17 mouse cellular contexts compared by ENCODE assay signal in the genomic region with DNA sequence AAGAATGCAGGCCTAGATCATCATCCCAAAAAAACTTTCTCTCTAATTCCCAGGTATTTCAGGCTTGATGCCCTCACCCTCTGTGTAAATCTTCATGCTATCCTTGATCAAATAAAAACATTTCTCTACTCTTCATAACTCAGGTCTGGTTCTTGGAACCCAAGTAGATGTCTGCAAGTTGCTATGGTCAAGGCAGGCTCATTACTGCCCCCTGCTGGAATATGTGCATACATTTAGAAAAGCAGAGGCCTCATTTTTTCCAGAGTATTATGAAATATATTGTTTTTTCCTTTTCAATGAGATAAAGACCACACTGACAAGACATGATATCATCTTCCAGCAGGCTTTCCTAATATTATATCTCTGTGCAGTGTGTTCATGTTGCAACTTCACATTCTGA. TPM values are rescaled to one million over a fixed set of nuclear protein-coding genes. Genes with fewer than 3 reads are reported as not detected.
A peak's percentile ranks its signal among the peaks of the same experiment; 100 is the strongest.
DNase-seq lines count a peak whose midpoint lies in the region; ATAC-seq and TF ChIP-seq lines count a peak whose summit lies in the region.
"Had no signal": no experiment of that assay in that cellular context is flagged by ENCODE, and none has a peak within 500 bp of the region (broad histone marks: within the 10 kb centered on the region; RNA-seq: fewer than 3 reads in every experiment).

No protein-coding gene starts in this region.

- no peaks in the 10 kb centered on the region for H3K4me1 ChIP-seq in forebrain, postnatal 0 days (ENCODE audit: insufficient read depth)
- H3K4me1 ChIP-seq in forebrain, embryonic 10.5 days = no peaks in the 10 kb centered on the region
- H3K4me1 ChIP-seq in liver, adult 2 months (ENCODE audit: control insufficient read depth, insufficient read depth, low read length) = no peaks in the 10 kb centered on the region
- H3K4me1 ChIP-seq in forebrain, embryonic 12.5 days = no peaks in the 10 kb centered on the region; the same call in 1 of the 2 replicates
- no peaks in the 10 kb centered on the region for H3K4me1 ChIP-seq in forebrain, embryonic 16.5 days (replicated peaks; ENCODE audit: control insufficient read depth, insufficient read depth, low read length)
- H3K4me1 ChIP-seq: limb, embryonic 15.5 days; midbrain, embryonic 12.5 days had no signal

- H3K9me3 ChIP-seq in forebrain, postnatal 0 days (ENCODE audit: low read length) = no peaks in the 10 kb centered on the region
- no peaks in the 10 kb centered on the region for H3K9me3 ChIP-seq in forebrain, embryonic 10.5 days
- no peaks in the 10 kb centered on the region for H3K9me3 ChIP-seq in forebrain, embryonic 12.5 days
- no peaks in the 10 kb centered on the region for H3K9me3 ChIP-seq in forebrain, embryonic 16.5 days (ENCODE audit: control insufficient read depth, low read length)
- H3K9me3 ChIP-seq: limb, embryonic 15.5 days; midbrain, embryonic 12.5 days had no signal

- no peak overlapping the region for H3K4me3 ChIP-seq in forebrain, postnatal 0 days (ENCODE audit: low read depth, low read length)
- H3K4me3 ChIP-seq in forebrain, embryonic 10.5 days = no peak overlapping the region
- H3K4me3 ChIP-seq in liver, adult 2 months (ENCODE audit: insufficient read depth, low read depth, low read length) = no peak overlapping the region
- H3K4me3 ChIP-seq in forebrain, embryonic 12.5 days (replicated peaks) = no peak overlapping the region
- no peak overlapping the region for H3K4me3 ChIP-seq in forebrain, embryonic 16.5 days (replicated peaks; ENCODE audit: low read length)
- H3K4me3 ChIP-seq: limb, embryonic 15.5 days; midbrain, embryonic 12.5 days had no signal

- no peak for DNase-seq in forebrain, postnatal 0 days
- no peak for DNase-seq in forebrain, embryonic 10.5 days (ENCODE audit: extremely low spot score, low spot score)
- peak; percentile 23 for DNase-seq in liver, adult 2 months (ENCODE audit: extremely low read depth, low read depth, low spot score)
- DNase-seq in liver (no peak), ES-CJ7 (ENCODE audit: low read depth, low spot score) (peak; percentile 26)
- no peak for DNase-seq in brain, embryonic 14.5 days (ENCODE audit: low read depth)
- DNase-seq: cerebellum, postnatal 36 days; heart, postnatal 4 days had no signal

- no peak overlapping the region for H3K27ac ChIP-seq in forebrain, postnatal 0 days (ENCODE audit: low read depth, low read length)
- H3K27ac ChIP-seq in forebrain, embryonic 10.5 days = no peak overlapping the region
- H3K27ac ChIP-seq in liver, adult 2 months (replicated peaks; ENCODE audit: insufficient read depth, low read depth, low read length) = no peak overlapping the region
- H3K27ac ChIP-seq in forebrain, embryonic 12.5 days = no peak overlapping the region
- H3K27ac ChIP-seq in forebrain, embryonic 16.5 days (ENCODE audit: low read length) = no peak overlapping the region
- H3K27ac ChIP-seq: limb, embryonic 15.5 days; midbrain, embryonic 12.5 days had no signal

- H3K36me3 ChIP-seq in forebrain, postnatal 0 days (ENCODE audit: insufficient read depth) = no peaks in the 10 kb centered on the region
- no peaks in the 10 kb centered on the region for H3K36me3 ChIP-seq in forebrain, embryonic 10.5 days (replicated peaks)
- no peaks in the 10 kb centered on the region for H3K36me3 ChIP-seq in liver, adult 2 months (ENCODE audit: control insufficient read depth, insufficient read depth, low read length)
- no peaks in the 10 kb centered on the region for H3K36me3 ChIP-seq in forebrain, embryonic 12.5 days (replicated peaks)
- H3K36me3 ChIP-seq in forebrain, embryonic 16.5 days (ENCODE audit: control insufficient read depth, insufficient read depth) = no peaks in the 10 kb centered on the region
- H3K36me3 ChIP-seq: limb, embryonic 15.5 days; midbrain, embryonic 12.5 days had no signal

- H3K4me2 ChIP-seq in forebrain, postnatal 0 days (ENCODE audit: low read depth) = no peak overlapping the region
- H3K4me2 ChIP-seq in forebrain, embryonic 12.5 days = no peak overlapping the region
- no peak overlapping the region for H3K4me2 ChIP-seq in forebrain, embryonic 16.5 days (ENCODE audit: low read length)
- H3K4me2 ChIP-seq: limb, embryonic 15.5 days; midbrain, embryonic 12.5 days had no signal

- no peak overlapping the region for H3K9ac ChIP-seq in forebrain, postnatal 0 days
- no peak overlapping the region for H3K9ac ChIP-seq in liver, adult 2 months (ENCODE audit: low read depth, low read length)
- no peak overlapping the region for H3K9ac ChIP-seq in forebrain, embryonic 12.5 days
- H3K9ac ChIP-seq in forebrain, embryonic 16.5 days (replicated peaks; ENCODE audit: low read depth, low read length) = no peak overlapping the region
- H3K9ac ChIP-seq: limb, embryonic 15.5 days; midbrain, embryonic 12.5 days had no signal

- no peaks in the 10 kb centered on the region for H3K27me3 ChIP-seq in forebrain, postnatal 0 days (ENCODE audit: insufficient read depth, low read length)
- no peaks in the 10 kb centered on the region for H3K27me3 ChIP-seq in forebrain, embryonic 10.5 days (ENCODE audit: poor library complexity, severe bottlenecking)
- no peaks in the 10 kb centered on the region for H3K27me3 ChIP-seq in liver, adult 2 months (ENCODE audit: control insufficient read depth, insufficient read depth, low read length)
- H3K27me3 ChIP-seq in forebrain, embryonic 12.5 days = no peaks in the 10 kb centered on the region
- H3K27me3 ChIP-seq in forebrain, embryonic 16.5 days (replicated peaks; ENCODE audit: control insufficient read depth, insufficient read depth, low read length) = no peaks in the 10 kb centered on the region
- H3K27me3 ChIP-seq: limb, embryonic 15.5 days; midbrain, embryonic 12.5 days had no signal

- H3K79me2 ChIP-seq in liver, adult 2 months (ENCODE audit: control insufficient read depth, insufficient read depth, low read length) = no peaks in the 10 kb centered on the region

- TF ChIP-seq CTCF in forebrain, postnatal 0 days (IDR thresholded peaks at IDR 0.05; ENCODE audit: low read depth) = peak; percentile 35
- no peak for TF ChIP-seq CTCF in liver, adult 2 months (IDR thresholded peaks at IDR 0.05; ENCODE audit: low read depth, low read length)
- TF ChIP-seq CTCF in brain, embryonic 14.5 days (IDR thresholded peaks at IDR 0.05; ENCODE audit: borderline replicate concordance, extremely low read depth, insufficient read depth, insufficient read length) = peak; percentile 31; the same call in 1 of the 2 replicates

- no peak for ATAC-seq in forebrain, postnatal 0 days
- no peak for ATAC-seq in forebrain, embryonic 12.5 days (ENCODE audit: low FRiP score)
- no peak for ATAC-seq in forebrain, embryonic 16.5 days

- no peak for TF ChIP-seq POLR2A in liver, adult 2 months (IDR thresholded peaks at IDR 0.05; ENCODE audit: extremely low read depth, insufficient read depth, low read length)
- TF ChIP-seq POLR2A in brain, embryonic 14.5 days (IDR thresholded peaks at IDR 0.05; ENCODE audit: borderline replicate concordance, extremely low read depth, insufficient read depth, insufficient read length, poor library complexity, severe bottlenecking) = no peak

RNA-seq across cellular contexts. Expression of a gene that starts 19.3 kb away (rescaled TPM):
- not detected in 2 replicates for total RNA-seq in forebrain, postnatal 0 days (2014; rRNA removed)
- not detected in 2 replicates for polyA plus RNA-seq in forebrain, postnatal 0 days (2015; fragmentation: Nextera tagmentation; extraction: Ambion mirVana)
- polyA plus RNA-seq in forebrain, embryonic 10.5 days (2016; fragmentation: Nextera tagmentation; extraction: Ambion mirVana) = not detected in 2 replicates
- total RNA-seq in liver, adult 2 months (2014; rRNA removed) = not detected in 2 replicates
- not detected in 2 replicates for polyA plus RNA-seq in liver, adult 2 months (2012; rRNA removed)
- polyA plus RNA-seq in brain, embryonic 14.5 days (2012; rRNA removed) = not detected in 2 replicates
- polyA plus RNA-seq in forebrain, embryonic 12.5 days (2016; fragmentation: Nextera tagmentation; extraction: Ambion mirVana) = not detected in 2 replicates
- polyA plus RNA-seq in forebrain, embryonic 16.5 days (2015; fragmentation: Nextera tagmentation; extraction: Ambion mirVana) = not detected in 2 replicates
- total RNA-seq: gastrocnemius, postnatal 4 days; heart, postnatal 4 days; layer of hippocampus, postnatal 10 days had no signal
- polyA plus RNA-seq: limb, embryonic 15.5 days; midbrain, embryonic 12.5 days; neural tube, embryonic 14.5 days; small intestine, adult 2 months had no signal

RNA-seq across cellular contexts. Expression of a gene that starts 29.8 kb away (rescaled TPM):
- not detected in 2 replicates for total RNA-seq in forebrain, postnatal 0 days (2014; rRNA removed)
- polyA plus RNA-seq in forebrain, postnatal 0 days (2015; fragmentation: Nextera tagmentation; extraction: Ambion mirVana) = not detected in 2 replicates
- 1.4 TPM in 2 replicates for polyA plus RNA-seq in forebrain, embryonic 10.5 days (2016; fragmentation: Nextera tagmentation; extraction: Ambion mirVana)
- 0.13 and 0.37 TPM in 2 replicates for total RNA-seq in liver, adult 2 months (2014; rRNA removed)
- polyA plus RNA-seq in liver, adult 2 months (2012; rRNA removed) = 0.05 TPM in 1 of 2 replicates, not detected in the other
- polyA plus RNA-seq in brain, embryonic 14.5 days (2012; rRNA removed) = 0.18 and 0.21 TPM in 2 replicates
- polyA plus RNA-seq in forebrain, embryonic 12.5 days (2016; fragmentation: Nextera tagmentation; extraction: Ambion mirVana) = 0.17 and 0.82 TPM in 2 replicates
- 0.36 TPM in 1 of 2 replicates, not detected in the other for polyA plus RNA-seq in forebrain, embryonic 16.5 days (2015; fragmentation: Nextera tagmentation; extraction: Ambion mirVana)
- total RNA-seq: gastrocnemius, postnatal 4 days; heart, postnatal 4 days; layer of hippocampus, postnatal 10 days had no signal
- polyA plus RNA-seq: neural tube, embryonic 14.5 days; testis, adult 2 months had no signal

RNA-seq across cellular contexts. Expression of a gene that starts 34.7 kb away (rescaled TPM):
- not detected in 2 replicates for total RNA-seq in forebrain, postnatal 0 days (2014; rRNA removed)
- not detected in 2 replicates for polyA plus RNA-seq in forebrain, postnatal 0 days (2015; fragmentation: Nextera tagmentation; extraction: Ambion mirVana)
- polyA plus RNA-seq in forebrain, embryonic 10.5 days (2016; fragmentation: Nextera tagmentation; extraction: Ambion mirVana) = not detected in 2 replicates
- total RNA-seq in liver, adult 2 months (2014; rRNA removed) = not detected in 2 replicates
- polyA plus RNA-seq in liver, adult 2 months (2012; rRNA removed) = not detected in 2 replicates
- not detected in 2 replicates for polyA plus RNA-seq in brain, embryonic 14.5 days (2012; rRNA removed)
- polyA plus RNA-seq in forebrain, embryonic 12.5 days (2016; fragmentation: Nextera tagmentation; extraction: Ambion mirVana) = not detected in 2 replicates
- polyA plus RNA-seq in forebrain, embryonic 16.5 days (2015; fragmentation: Nextera tagmentation; extraction: Ambion mirVana) = not detected in 2 replicates
- total RNA-seq: gastrocnemius, postnatal 4 days; heart, postnatal 4 days; layer of hippocampus, postnatal 10 days had no signal
- polyA plus RNA-seq: midbrain, embryonic 12.5 days; neural tube, embryonic 14.5 days; small intestine, adult 2 months; testis, adult 2 months had no signal

RNA-seq across cellular contexts. Expression of a gene that starts 54.8 kb away (rescaled TPM):
- not detected in 2 replicates for total RNA-seq in forebrain, postnatal 0 days (2014; rRNA removed)
- polyA plus RNA-seq in forebrain, postnatal 0 days (2015; fragmentation: Nextera tagmentation; extraction: Ambion mirVana) = not detected in 2 replicates
- polyA plus RNA-seq in forebrain, embryonic 10.5 days (2016; fragmentation: Nextera tagmentation; extraction: Ambion mirVana) = not detected in 2 replicates
- not detected in 2 replicates for total RNA-seq in liver, adult 2 months (2014; rRNA removed)
- polyA plus RNA-seq in liver, adult 2 months (2012; rRNA removed) = not detected in 2 replicates
- polyA plus RNA-seq in brain, embryonic 14.5 days (2012; rRNA removed) = not detected in 2 replicates
- not detected in 2 replicates for polyA plus RNA-seq in forebrain, embryonic 12.5 days (2016; fragmentation: Nextera tagmentation; extraction: Ambion mirVana)
- polyA plus RNA-seq in forebrain, embryonic 16.5 days (2015; fragmentation: Nextera tagmentation; extraction: Ambion mirVana) = not detected in 2 replicates
- total RNA-seq: gastrocnemius, postnatal 4 days; heart, postnatal 4 days; layer of hippocampus, postnatal 10 days had no signal
- polyA plus RNA-seq: limb, embryonic 15.5 days; midbrain, embryonic 12.5 days; neural tube, embryonic 14.5 days; small intestine, adult 2 months; testis, adult 2 months had no signal

Comparison
In these comparisons a context has a peak if more than half of its experiments do, and no peak if none do; other contexts are left out.
1. DNase-seq: peak in liver, adult 2 months (single experiment) and ES-CJ7 (single experiment); none in forebrain, postnatal 0 days (single experiment), forebrain, embryonic 10.5 days (single experiment), liver (single experiment) and brain, embryonic 14.5 days (single experiment).